Mouse (Mus musculus): Measurements from ENCODE around the gene Gm9732. TPM values are rescaled to one million over a fixed set of nuclear protein-coding genes. Genes with fewer than 3 reads are reported as not detected.

Gene Gm9732
- polyA plus RNA-seq (2012; rRNA removed) = not detected in 2 replicates

GRCm38 (mm10) chr14:43274986-43275511 lies at the start of gene Gm9732:
Gene Gm9732 (plus strand): TSS chr14:43275036.

GRCm38 (mm10) chr14:43235204-43235603 lies 39.6 kb upstream of the Gm9732 start, which contains the start of gene Gm8122:
Gene Gm8122 (minus strand): TSS chr14:43235304.

GRCm38 (mm10) chr14:43258349-43258748 lies 16.5 kb upstream of the Gm9732 start, which contains the start of gene Gm8126:
Gene Gm8126 (plus strand): TSS chr14:43258649.

GRCm38 (mm10) chr14:43293503-43293902 lies 18.7 kb downstream of the Gm9732 start, which contains the start of gene Gm8127:
Gene Gm8127 (minus strand): TSS chr14:43293832.

GRCm38 (mm10) chr14:43347711-43348110 lies 72.9 kb downstream of the Gm9732 start, which contains the start of gene 1700001F09Rik:
Gene 1700001F09Rik (minus strand): TSS chr14:43347811.

Other genes starting within 250 kb of the Gm9732 start
- gene Gm8094, start 198.4 kb upstream of the Gm9732 start, polyA plus RNA-seq (2012; rRNA removed) = not detected in 2 replicates
- not detected in 2 replicates for gene Gm8104, start 174.4 kb upstream of the Gm9732 start, polyA plus RNA-seq (2012; rRNA removed)
- gene Gm7233, start 95.2 kb upstream of the Gm9732 start, polyA plus RNA-seq (2012; rRNA removed) = not detected in 2 replicates
- not detected in 2 replicates for gene Gm8122, start 39.7 kb upstream of the Gm9732 start, polyA plus RNA-seq (2012; rRNA removed)
- gene Gm8126, start 16.4 kb upstream of the Gm9732 start, polyA plus RNA-seq (2012; rRNA removed) = not detected in 2 replicates
- gene Gm8127, start 18.8 kb downstream of the Gm9732 start, polyA plus RNA-seq (2012; rRNA removed) = not detected in 2 replicates
- not detected in 2 replicates for gene 1700001F09Rik, start 72.8 kb downstream of the Gm9732 start, polyA plus RNA-seq (2012; rRNA removed)
- gene Gm8138, start 141.3 kb downstream of the Gm9732 start, polyA plus RNA-seq (2012; rRNA removed) = not detected in 2 replicates

All from ovary, adult 2 months (tissue).